Mouse (Mus musculus): ENCODE results near the gene Fbxo47. TPM values are rescaled to one million over a fixed set of nuclear protein-coding genes. Genes with fewer than 3 reads are reported as not detected.
A peak's percentile ranks its signal among the peaks of the same experiment; 100 is the strongest.

Gene Fbxo47
- total RNA-seq (2017), result 1.0 and 2.3 TPM in 2 replicates

GRCm38 (mm10) chr11:97883918-97884600 lies at the start of gene Fbxo47:
Gene Fbxo47 (minus strand): TSS chr11:97884154.
- ATAC-seq (ENCODE audit: extremely low read depth, insufficient number of reproducible peaks, low FRiP score, poor library complexity, severe bottlenecking), result peak; percentile 96

- ATAC-seq (ENCODE audit: extremely low read depth, insufficient number of reproducible peaks, low FRiP score, poor library complexity, severe bottlenecking), result no peak
Measured at GRCm38 (mm10) chr11:97933553-97933952, 49.6 kb upstream of the Fbxo47 start.

- no peak for ATAC-seq (ENCODE audit: extremely low read depth, insufficient number of reproducible peaks, low FRiP score, poor library complexity, severe bottlenecking)
Measured at GRCm38 (mm10) chr11:97928905-97929304, 45.0 kb upstream of the Fbxo47 start.

GRCm38 (mm10) chr11:97924217-97924616 lies 40.3 kb upstream of the Fbxo47 start:
- no peak for ATAC-seq (ENCODE audit: extremely low read depth, insufficient number of reproducible peaks, low FRiP score, poor library complexity, severe bottlenecking)

- ATAC-seq (ENCODE audit: extremely low read depth, insufficient number of reproducible peaks, low FRiP score, poor library complexity, severe bottlenecking), result no peak
Measured at GRCm38 (mm10) chr11:97923639-97924038, 39.7 kb upstream of the Fbxo47 start.

GRCm38 (mm10) chr11:97915974-97916503 lies 32.1 kb upstream of the Fbxo47 start:
- ATAC-seq (ENCODE audit: extremely low read depth, insufficient number of reproducible peaks, low FRiP score, poor library complexity, severe bottlenecking), result no peak

- no peak for ATAC-seq (ENCODE audit: extremely low read depth, insufficient number of reproducible peaks, low FRiP score, poor library complexity, severe bottlenecking)
Measured at GRCm38 (mm10) chr11:97915471-97915870, 31.5 kb upstream of the Fbxo47 start.

GRCm38 (mm10) chr11:97913111-97913510 lies 29.2 kb upstream of the Fbxo47 start:
- ATAC-seq (ENCODE audit: extremely low read depth, insufficient number of reproducible peaks, low FRiP score, poor library complexity, severe bottlenecking), result no peak

GRCm38 (mm10) chr11:97908634-97909348 lies 24.8 kb upstream of the Fbxo47 start:
- ATAC-seq (ENCODE audit: extremely low read depth, insufficient number of reproducible peaks, low FRiP score, poor library complexity, severe bottlenecking), result no peak

- no peak for ATAC-seq (ENCODE audit: extremely low read depth, insufficient number of reproducible peaks, low FRiP score, poor library complexity, severe bottlenecking)
Measured at GRCm38 (mm10) chr11:97907935-97908334, 24.0 kb upstream of the Fbxo47 start.

GRCm38 (mm10) chr11:97906905-97907304 lies 23.0 kb upstream of the Fbxo47 start:
- no peak for ATAC-seq (ENCODE audit: extremely low read depth, insufficient number of reproducible peaks, low FRiP score, poor library complexity, severe bottlenecking)

GRCm38 (mm10) chr11:97905941-97906340 lies 22.0 kb upstream of the Fbxo47 start:
- no peak for ATAC-seq (ENCODE audit: extremely low read depth, insufficient number of reproducible peaks, low FRiP score, poor library complexity, severe bottlenecking)

- ATAC-seq (ENCODE audit: extremely low read depth, insufficient number of reproducible peaks, low FRiP score, poor library complexity, severe bottlenecking), result no peak
Measured at GRCm38 (mm10) chr11:97905540-97905939, 21.6 kb upstream of the Fbxo47 start.

- ATAC-seq (ENCODE audit: extremely low read depth, insufficient number of reproducible peaks, low FRiP score, poor library complexity, severe bottlenecking), result no peak
Measured at GRCm38 (mm10) chr11:97904801-97905200, 20.8 kb upstream of the Fbxo47 start.

GRCm38 (mm10) chr11:97901806-97902205 lies 17.9 kb upstream of the Fbxo47 start:
- no peak for ATAC-seq (ENCODE audit: extremely low read depth, insufficient number of reproducible peaks, low FRiP score, poor library complexity, severe bottlenecking)

- ATAC-seq (ENCODE audit: extremely low read depth, insufficient number of reproducible peaks, low FRiP score, poor library complexity, severe bottlenecking), result peak; percentile 89
Measured at GRCm38 (mm10) chr11:97899822-97900221, 15.9 kb upstream of the Fbxo47 start.

- ATAC-seq (ENCODE audit: extremely low read depth, insufficient number of reproducible peaks, low FRiP score, poor library complexity, severe bottlenecking), result no peak
Measured at GRCm38 (mm10) chr11:97897568-97898185, 13.7 kb upstream of the Fbxo47 start.

GRCm38 (mm10) chr11:97896655-97897054 lies 12.7 kb upstream of the Fbxo47 start:
- ATAC-seq (ENCODE audit: extremely low read depth, insufficient number of reproducible peaks, low FRiP score, poor library complexity, severe bottlenecking), result no peak

- ATAC-seq (ENCODE audit: extremely low read depth, insufficient number of reproducible peaks, low FRiP score, poor library complexity, severe bottlenecking), result no peak
Measured at GRCm38 (mm10) chr11:97891821-97892220, 7.9 kb upstream of the Fbxo47 start.

Measured in neutrophil, adult 5-6 weeks (primary cell).